Mouse (Mus musculus) frontal cortex, postnatal 10 days (tissue): ENCODE results near the gene 9130409I23Rik.
"Not testable (repeated sequence)": the region's sequence is repeated elsewhere in the genome, so short reads cannot be mapped to it uniquely, and the experiment has no call there.

Experiments used
- DNase-seq, 2 experiments: peaks; one replicate each; pipeline ENCODE4 v3.0.0; 2022; ENCODE audit warnings: low spot score in 2 of 2, mixed read lengths in 1 of 2

Gene 9130409I23Rik

DNA sequence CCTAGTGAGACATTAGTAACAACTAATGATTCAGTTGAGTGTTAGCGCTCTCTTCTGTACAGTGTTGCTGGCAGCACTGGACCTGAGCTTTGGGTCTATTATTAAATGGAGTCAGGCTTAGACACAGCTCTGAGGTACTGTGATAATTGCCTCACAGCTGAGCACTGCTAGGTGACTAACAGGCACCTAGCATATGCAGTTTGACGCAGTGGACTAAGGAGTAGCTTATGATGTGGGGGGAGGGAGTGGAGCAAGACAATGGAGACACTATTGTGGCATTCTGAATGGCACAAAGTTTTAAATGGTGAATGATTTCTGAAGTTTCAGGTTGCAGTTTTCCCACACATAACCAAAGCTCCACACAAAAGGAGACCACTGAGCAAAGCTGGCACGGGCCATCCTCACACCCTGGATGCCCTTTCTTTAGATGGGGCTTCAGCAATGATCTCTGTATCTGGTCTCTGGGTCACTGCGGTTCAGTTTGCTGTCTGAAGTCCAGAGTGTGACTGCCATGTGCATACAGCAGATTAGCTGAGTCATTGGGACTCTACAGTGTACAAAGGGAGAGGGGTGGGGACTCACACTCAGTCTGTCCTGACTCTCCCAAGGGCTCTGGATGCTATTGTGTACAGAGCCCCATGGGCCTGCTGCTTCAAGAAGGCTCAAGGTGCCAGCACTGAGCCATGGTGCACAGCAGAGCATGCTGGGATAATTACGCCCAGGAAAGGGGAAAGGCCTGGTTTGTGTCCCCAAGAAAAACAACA, 15.8 kb upstream of the 9130409I23Rik start:
- not testable (repeated sequence) for DNase-seq

DNA sequence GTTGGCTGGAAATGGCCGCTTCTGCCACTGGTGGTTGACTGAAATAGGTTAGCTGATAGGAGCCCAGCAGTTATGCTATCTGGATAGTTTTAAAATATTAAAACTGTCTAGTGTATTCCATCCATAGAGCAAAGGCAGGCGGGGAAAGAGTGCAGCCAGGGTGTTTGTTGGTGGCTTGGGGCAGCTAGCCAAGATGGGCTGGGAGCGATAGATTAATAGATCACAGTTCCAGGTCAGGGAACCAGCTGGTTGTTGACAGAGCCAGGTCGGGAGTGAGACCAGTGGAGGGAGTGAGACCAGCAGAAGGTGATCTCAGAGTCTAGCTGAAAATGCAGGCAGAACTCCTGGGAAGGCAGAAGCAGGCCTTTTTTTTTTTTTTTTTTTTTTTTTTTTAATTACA, 13.4 kb upstream of the 9130409I23Rik start:
- DNase-seq: no peak

DNA sequence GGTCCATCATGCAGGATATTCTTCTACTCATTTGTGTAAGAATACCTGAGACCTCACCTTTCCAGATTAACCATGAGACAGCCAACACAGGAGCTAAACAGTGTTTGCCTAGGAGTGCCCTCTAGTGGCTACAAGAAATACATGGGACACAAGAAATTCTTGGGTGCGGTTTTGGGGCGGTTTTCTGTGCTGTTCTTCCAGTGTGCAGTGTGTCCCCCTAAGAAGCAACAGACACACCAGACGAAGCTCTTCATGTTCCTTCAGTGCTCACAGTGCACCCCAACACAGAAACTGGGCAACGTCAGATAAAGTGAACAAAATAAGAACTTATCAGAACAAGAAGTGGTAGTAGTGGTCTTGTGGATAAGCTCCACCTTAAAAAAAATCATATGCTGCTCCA, 11.4 kb upstream of the 9130409I23Rik start:
- DNase-seq: no peak

DNA sequence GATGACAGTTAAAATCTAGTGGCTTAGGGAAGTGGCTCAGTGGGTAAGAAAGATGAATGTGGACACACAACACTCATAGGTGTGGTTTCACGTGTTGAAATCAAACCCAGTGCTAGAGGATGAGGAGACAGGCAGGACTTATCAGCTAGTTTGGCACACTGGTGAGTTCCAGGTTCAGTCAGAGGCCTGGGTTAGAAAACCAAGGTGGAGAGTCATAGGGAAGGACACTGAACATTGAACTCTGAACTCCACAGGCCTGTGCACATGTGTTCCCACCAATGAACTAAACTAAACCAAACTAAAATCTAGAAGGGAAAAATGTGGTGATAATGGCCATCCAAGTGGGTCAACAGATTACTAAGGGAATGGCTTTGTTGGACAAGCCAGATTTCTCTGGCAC, 3.5 kb upstream of the 9130409I23Rik start:
- DNase-seq: no peak

DNA sequence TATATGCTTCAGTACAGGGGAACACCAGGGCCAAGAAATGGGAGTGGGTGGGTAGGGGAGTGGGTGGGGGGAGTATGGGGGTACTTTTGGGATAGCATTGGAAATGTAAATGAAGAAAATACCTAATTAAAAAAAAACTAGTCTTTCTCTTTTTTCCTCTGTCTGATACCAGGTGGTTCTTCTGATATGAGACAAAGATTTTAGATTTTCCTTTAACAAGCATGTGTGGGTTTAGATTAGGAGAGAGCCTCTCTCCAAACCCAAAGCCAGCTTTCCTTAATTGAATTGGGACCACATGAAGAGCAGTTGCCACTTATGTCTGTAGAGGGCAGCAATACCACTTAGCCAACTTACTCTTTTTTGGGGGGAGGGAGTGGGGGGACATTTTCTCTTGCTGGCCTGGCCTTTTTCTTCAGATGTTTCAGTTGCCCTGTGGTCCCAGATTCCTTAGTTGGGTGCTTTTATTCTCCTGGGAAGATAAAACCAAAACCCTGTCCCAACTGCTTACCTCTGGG, 1.7 kb upstream of the 9130409I23Rik start:
- DNase-seq: no peak

DNA sequence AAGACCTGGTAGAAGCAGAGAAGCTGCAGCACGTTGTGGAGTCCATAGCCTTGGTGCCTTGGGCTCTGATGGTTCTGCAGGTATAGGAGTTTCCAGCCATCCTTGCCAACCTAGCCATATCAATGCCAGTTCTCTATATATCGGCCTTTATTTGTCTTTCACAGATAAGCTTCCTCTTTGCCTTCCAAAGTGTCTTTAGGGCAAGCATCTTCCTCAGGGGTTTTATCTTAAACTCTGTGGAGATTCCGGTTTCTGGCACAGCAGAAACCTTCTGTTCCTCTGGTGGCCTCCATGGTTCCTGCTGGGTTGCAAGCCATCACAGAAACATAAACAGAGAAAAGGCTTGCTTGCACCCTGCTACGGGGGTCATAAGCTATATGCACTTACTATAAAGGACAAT, 1.9 kb downstream of the 9130409I23Rik start:
- no peak for DNase-seq

DNA sequence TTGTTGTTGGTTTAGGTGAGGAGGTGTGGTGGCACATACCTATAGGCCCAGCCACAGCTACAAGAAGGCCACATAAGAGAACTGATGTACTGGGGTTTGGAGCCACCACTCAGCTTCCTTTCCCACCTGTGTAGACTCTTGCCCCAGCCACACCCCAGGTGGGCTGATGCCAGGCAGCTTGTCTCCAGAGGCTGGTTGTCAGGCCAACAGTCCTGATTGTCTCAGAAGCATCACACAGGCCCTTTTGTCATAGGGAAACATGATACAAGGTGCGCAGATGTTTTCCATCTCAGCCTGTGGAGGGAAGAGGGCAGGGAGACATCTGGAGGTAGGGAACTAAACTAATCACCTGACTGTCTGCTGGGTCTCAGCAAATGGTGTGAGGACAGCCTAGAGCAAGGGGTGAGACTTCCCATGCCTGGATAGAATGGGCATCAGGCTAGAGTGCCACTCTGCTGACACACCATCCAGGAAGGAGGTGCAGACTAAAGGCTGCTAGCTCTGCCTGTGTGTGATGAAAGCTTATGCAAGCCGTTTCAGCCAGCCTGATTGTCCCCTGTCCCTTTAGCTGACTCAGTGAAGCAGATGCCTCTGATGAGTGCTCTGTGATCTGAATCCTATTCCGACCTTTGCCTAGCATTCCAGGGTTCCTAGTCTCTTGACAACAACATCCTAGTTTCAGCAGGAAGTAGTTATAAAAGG, 10.9 kb downstream of the 9130409I23Rik start:
- no peak for DNase-seq

DNA sequence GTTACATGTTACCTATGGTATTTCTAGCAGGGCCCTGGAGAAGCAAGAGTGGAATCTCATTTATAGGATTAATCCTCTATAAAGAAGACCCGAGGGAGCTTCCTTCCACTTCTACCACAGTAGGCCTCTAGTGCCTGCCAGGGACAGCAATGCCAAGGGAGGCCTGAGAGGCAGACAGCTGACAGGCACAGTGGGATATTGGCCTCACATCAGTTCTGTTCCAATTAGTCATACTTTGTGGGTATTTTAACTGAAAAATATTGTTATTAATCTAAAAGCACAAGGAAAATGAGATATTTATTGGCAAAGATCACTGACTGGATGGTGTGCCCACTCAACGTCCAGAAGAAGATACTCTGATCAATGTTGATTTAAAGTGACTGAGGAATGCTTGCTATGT, 13.0 kb downstream of the 9130409I23Rik start:
- DNase-seq: no peak

DNA sequence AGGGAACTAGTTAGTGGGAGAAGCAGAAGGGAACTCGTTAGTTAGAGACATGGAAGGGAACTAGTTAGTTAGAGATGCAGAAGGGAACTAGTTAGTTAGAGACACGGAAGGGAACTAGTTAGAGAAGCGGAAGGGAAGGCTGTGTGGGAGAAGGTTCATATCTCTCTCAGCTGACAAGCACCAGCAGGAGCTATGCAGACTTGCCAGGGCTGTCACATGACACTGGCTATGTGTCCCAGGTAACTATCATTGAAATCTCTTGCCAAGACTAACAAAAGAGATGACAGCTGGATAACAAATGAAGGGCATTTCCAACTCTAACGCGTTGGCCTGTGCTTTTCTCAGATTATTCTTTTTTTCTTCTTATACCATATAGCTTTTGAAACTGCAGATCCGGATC, 13.6 kb downstream of the 9130409I23Rik start:
- no peak for DNase-seq

DNA sequence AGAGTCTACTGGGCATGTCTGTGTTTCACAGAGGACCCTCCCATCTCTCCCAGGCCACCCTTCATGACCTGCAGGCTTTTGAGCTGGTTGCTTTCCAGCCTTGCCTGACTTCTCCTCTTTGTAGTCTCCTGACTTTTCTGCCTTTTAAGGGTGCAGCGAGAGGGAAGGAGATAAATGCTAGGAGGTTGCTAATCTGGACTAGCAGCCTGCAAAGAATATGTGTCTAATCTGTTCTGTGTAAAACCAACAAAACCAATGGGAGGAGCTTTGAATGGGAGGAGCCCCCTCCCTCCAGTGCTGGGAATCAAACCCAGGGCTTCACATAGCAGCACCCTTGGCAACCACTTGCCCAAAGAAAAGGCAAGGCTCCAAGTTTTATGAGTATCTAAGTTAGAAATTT, 17.3 kb downstream of the 9130409I23Rik start:
- no peak for DNase-seq

DNA sequence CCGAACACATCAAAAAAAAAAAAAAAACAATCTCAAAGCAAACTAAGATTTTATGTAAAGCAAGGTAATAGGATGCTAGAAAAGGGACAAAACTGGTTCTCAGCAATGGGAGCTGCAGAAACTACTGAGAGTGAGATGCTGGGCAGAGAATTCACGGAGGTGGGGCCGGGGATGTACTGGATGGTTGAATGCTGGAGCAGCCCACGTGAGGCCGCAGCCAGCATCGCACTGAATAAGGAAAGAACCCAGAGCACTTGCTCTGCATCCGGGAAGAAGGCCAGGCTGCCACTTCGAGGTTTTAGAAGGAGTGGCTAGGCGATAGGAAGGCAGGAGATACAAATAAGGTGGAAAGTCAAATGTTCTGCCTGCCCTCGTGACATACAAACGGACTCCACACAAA, 18.6 kb downstream of the 9130409I23Rik start:
- DNase-seq: no peak

DNA sequence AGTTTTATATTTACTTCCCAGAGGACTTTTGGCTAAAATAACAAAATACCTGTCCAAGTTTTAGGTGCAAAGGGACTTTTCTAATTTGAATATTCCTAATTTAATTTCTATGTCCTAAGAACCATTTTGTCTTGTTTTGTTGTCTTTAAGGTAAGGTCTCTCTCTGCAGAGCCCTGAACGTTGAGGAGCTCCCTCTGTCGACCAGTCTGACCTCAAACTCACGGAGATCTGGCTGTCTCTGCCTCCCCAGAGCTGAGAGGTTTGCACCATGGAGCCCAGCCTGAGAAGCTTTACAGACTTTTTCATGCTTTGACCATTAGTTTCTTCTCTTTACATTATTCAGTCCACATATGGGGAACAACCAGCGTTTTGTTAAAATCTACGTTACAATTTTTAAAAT, 22.0 kb downstream of the 9130409I23Rik start:
- DNase-seq: no peak

DNA sequence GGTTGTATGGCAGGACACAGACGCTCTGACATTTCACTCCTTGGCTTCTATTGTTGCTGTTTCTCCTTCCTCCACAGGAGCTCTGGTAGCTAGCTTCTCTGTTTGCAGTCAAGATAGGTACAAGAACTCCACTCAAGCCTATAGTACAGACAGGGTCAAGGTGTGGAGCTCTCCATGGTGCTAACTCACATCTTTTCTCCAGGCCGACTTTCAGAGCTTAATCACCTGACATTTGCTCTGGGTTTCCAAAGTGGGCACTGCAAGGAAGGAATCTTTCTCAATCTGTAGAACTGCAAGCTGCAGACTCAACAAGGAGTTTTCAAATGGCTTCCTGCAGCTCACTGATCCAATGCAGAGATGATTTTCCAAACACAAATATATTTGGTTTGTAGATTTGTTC, 33.0 kb downstream of the 9130409I23Rik start:
- DNase-seq: no peak

DNA sequence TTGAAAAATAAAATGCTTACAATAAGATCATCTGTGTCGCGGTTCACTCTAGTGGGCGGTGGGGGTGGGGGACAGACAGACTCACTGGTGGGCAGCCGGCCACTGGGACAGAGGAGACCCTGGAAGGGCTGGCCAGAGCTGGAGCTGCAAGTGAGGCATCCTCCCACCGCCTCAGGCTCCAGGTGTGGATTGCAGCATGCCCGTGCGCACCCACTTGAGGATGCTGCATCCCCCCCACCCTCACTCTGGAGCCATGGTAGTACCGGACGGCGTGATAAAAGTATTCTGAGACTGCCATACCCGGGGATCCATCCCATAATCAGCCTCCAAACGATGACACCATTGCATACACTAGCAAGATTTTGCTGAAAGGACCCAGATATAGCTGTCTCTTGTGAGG, 39.0 kb downstream of the 9130409I23Rik start:
- DNase-seq: peak in 1 of 2 experiments; percentile 5
